Mouse (Mus musculus) embryonic facial prominence, embryonic 14.5 days (tissue): ENCODE data around the gene Gm5622. TPM values are rescaled to one million over a fixed set of nuclear protein-coding genes. Genes with fewer than 3 reads are reported as not detected.
"Not testable (repeated sequence)": the region's sequence is repeated elsewhere in the genome, so short reads cannot be mapped to it uniquely, and the experiment has no call there.

Experiments used
- ATAC-seq: fragments of 200-750 bp; cut with Nextera tagmentation; 2 replicates; pipeline ENCODE4 v1.8.0; 2017; ENCODE audit warnings: low read depth, moderate number of reproducible peaks, moderate TSS enrichment
- DNase-seq: peaks from one replicate; pipeline ENCODE4 v3.0.0-alpha.2; 2015; ENCODE audit warnings: low spot score
- H3K27ac ChIP-seq: fragments of 300-500 bp; sonication (generic); replicated peaks from 2 replicates; pipeline ENCODE4 v1.5.1; 2014; ENCODE audit warnings: low read depth, mild to moderate bottlenecking, low read length, moderate library complexity
- H3K27me3 ChIP-seq: fragments of 300-500 bp; sonication (generic); replicated peaks from 2 replicates; pipeline ENCODE4 v1.6.1; 2014; ENCODE audit warnings: low read length; ENCODE audit not compliant: control insufficient read depth, insufficient read depth
- H3K36me3 ChIP-seq: fragments of 300-500 bp; sonication (generic); 2 replicates; pipeline ENCODE4 v1.6.1; 2014; ENCODE audit warnings: low read length, mixed read lengths; ENCODE audit not compliant: control insufficient read depth, insufficient read depth
- H3K4me1 ChIP-seq: fragments of 300-500 bp; sonication (generic); 2 replicates; pipeline ENCODE4 v1.6.1; 2014; ENCODE audit warnings: antibody characterized with exemption, low read length; ENCODE audit not compliant: control insufficient read depth, insufficient read depth
- H3K4me2 ChIP-seq: fragments of 300-500 bp; sonication (generic); 2 replicates; pipeline ENCODE4 v1.6.1; 2014; ENCODE audit warnings: low read depth, mild to moderate bottlenecking, low read length, moderate library complexity, mixed read lengths
- H3K4me3 ChIP-seq: fragments of 300-500 bp; sonication (generic); 2 replicates; pipeline ENCODE4 v1.5.1; 2014; ENCODE audit warnings: low read depth, mild to moderate bottlenecking, low read length
- H3K9ac ChIP-seq: fragments of 300-500 bp; sonication (generic); 2 replicates; pipeline ENCODE4 v1.6.1; 2014; ENCODE audit warnings: low read depth, mild to moderate bottlenecking, low read length, moderate library complexity, mixed read lengths
- H3K9me3 ChIP-seq: fragments of 300-500 bp; sonication (generic); 2 replicates; pipeline ENCODE4 v1.6.1; 2016; ENCODE audit warnings: low read length; ENCODE audit not compliant: control insufficient read depth
- WGBS: fragments of 180-500 bp; shearing (Covaris S2); extraction: QIAGEN DNeasy Blood & Tissue Kit; methylation state at CpG from one replicate; pipeline ENCODE4 v1.1.7; 2014; 5-methylcytosine and 5-hydroxymethylcytosine counted together
- polyA plus RNA-seq: library from polyadenylated mRNA; unstranded; fragments of >200 nt; fragmentation: Nextera tagmentation; extraction: Ambion mirVana; gene quantifications from 2 replicates; pipeline ENCODE4 v1.2.1, GENCODE M21; 2014

Gene Gm5622
- not detected in 2 replicates for polyA plus RNA-seq

GRCm38 (mm10) chr14:51552490-51552889 is at the start of gene Gm5622:
Gm5622 (plus strand) TSS chr14:51552790.
- no peak within 1 kb of the TSS for H3K9ac ChIP-seq
- no peak within 1 kb of the TSS for H3K4me2 ChIP-seq
- no peaks in the 10 kb centered on the region for H3K27me3 ChIP-seq
- no peak within 1 kb of the TSS for H3K27ac ChIP-seq
- no peak within 1 kb of the TSS for H3K4me3 ChIP-seq
- ATAC-seq (no peak), DNase-seq (no peak)
- WGBS: 93% methylated on average over 4 of the region's 4 CpGs
- no peaks in the 10 kb centered on the region for H3K9me3 ChIP-seq
- H3K4me1 ChIP-seq: no peaks in the 10 kb centered on the region
- no peaks in the 10 kb centered on the region for H3K36me3 ChIP-seq

DNA sequence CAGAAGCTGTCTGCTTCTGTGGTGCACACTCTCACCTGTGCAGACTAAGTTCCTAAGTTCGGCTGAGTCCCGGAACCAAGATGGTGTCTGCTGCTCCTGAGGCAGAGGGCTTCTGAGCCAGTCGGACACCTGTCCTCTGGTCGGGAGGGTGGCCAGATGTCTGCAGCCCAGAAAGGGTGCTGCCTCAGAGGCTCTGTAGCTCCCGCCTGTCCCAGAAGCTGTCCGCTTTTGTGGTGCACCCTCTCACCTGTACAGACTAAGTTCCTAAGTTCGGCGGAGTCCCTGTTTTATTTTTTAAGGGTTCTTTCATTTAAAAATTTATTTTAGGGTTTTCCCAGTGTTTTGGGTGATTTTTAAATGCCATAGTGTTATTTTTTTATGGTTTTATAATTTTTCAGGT is 45.2 kb upstream of the Gm5622 start:
- Histone ChIP-seq H3K4me2 (no peak overlapping the region), H3K36me3 (no peaks in the 10 kb centered on the region), H3K27ac (no peak overlapping the region), H3K9me3 (no peaks in the 10 kb centered on the region), H3K4me1 (no peaks in the 10 kb centered on the region), H3K4me3 (no peak overlapping the region), H3K9ac (no peak overlapping the region), H3K27me3 (no peaks in the 10 kb centered on the region)
- no peak for DNase-seq
- ATAC-seq: no peak
- 96% methylated on average over 8 of the region's 8 CpGs for WGBS

- 93% methylated on average over 2 of the region's 2 CpGs for WGBS
- not testable (repeated sequence) for H3K27me3 ChIP-seq, H3K27ac ChIP-seq, H3K4me3 ChIP-seq, H3K36me3 ChIP-seq, H3K9ac ChIP-seq, ATAC-seq, H3K9me3 ChIP-seq, DNase-seq, H3K4me1 ChIP-seq, H3K4me2 ChIP-seq
These were observed 21.4 kb downstream of the Gm5622 start, which contains the start of gene Gm17175 for GRCm38 (mm10) chr14:51573963-51574362. Gm17175 (minus strand) TSS chr14:51574063.

DNA sequence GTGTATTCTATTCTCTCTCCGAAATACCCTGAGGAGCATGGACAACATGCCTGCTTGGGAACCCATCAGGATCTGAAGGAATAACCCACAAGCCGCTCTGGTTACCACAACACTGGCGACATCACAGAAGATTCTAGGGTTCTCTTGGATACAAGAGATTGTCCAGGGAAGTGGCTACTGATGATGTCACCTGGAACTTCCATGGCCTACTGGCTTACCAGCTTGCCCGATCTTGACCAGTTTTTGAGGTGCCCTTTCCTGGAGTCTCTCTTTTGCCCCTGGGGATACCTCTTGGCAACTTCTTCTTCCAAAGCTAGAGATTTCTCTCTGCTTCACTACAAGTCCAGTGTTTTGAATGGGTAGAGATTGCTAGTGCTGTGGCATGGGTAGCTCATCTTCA is 39.4 kb downstream of the Gm5622 start, which contains the start of gene Gm17174:
TSS of gene Gm17174 (minus strand) at position 101 of the 400 bp plus-strand sequence.
- H3K4me3 ChIP-seq, H3K4me2 ChIP-seq, DNase-seq, H3K9ac ChIP-seq, ATAC-seq, H3K9me3 ChIP-seq, H3K27ac ChIP-seq, H3K36me3 ChIP-seq, H3K27me3 ChIP-seq, H3K4me1 ChIP-seq: not testable (repeated sequence)
- 92% methylated on average over 4 of the region's 4 CpGs for WGBS

DNA sequence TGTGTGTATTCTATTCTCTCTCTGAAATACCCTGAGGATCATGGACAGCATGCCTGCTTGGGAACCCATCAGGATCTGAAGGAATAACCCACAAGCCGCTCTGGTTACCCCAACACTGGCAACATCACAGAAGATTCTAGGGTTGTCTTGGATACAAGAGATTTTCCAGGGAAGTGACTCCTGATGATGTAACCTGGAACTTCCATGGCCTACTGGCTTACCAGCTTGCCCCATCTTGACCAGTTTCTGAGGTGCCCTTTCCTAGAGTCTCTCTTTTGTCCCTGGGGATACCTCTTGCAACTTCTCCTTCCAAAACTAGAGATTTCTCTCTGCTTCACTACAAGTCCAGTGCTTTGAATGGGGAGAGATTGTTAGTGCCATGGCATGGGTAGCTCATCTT is 58.6 kb downstream of the Gm5622 start, which contains the start of gene Gm17078:
TSS of gene Gm17078 (minus strand) at position 101 of the 400 bp plus-strand sequence.
- Histone ChIP-seq H3K9me3 (no peaks in the 10 kb centered on the region), H3K36me3 (no peaks in the 10 kb centered on the region), H3K4me1 (no peaks in the 10 kb centered on the region), H3K4me3 (no peak within 1 kb of the TSS), H3K9ac (no peak within 1 kb of the TSS), H3K27ac (no peak within 1 kb of the TSS), H3K4me2 (no peak within 1 kb of the TSS), H3K27me3 (no peaks in the 10 kb centered on the region)
- WGBS: 91% methylated on average over 1 of the region's 1 CpGs
- no peak for ATAC-seq
- no peak for DNase-seq

DNA sequence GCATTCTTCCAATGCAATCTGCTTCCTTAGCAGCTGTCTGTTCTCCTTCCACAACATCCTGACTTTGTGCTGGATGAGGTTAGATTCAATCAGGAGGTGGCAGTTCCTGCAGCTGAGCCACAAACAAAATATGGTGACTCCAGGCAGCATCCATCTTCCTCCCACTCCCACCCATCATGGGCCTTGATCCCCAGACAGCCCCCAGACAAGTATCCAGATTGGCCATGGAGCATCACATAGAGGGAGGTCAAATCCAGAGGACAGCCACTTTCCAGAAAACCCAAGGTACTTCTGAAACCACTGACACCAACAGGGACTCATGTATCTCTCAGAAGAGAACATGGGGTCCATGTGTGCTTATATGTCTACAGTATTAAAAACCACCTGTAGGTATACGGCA is 79.8 kb downstream of the Gm5622 start:
- ATAC-seq, H3K9me3 ChIP-seq, H3K4me1 ChIP-seq, DNase-seq, H3K27me3 ChIP-seq, H3K27ac ChIP-seq, H3K4me2 ChIP-seq, H3K36me3 ChIP-seq, H3K9ac ChIP-seq, H3K4me3 ChIP-seq: not testable (repeated sequence)
- 87% methylated on average over 1 of the region's 1 CpGs for whole genome bisulfite sequencing

- ATAC-seq, H3K27ac ChIP-seq, H3K4me1 ChIP-seq, H3K9me3 ChIP-seq, H3K27me3 ChIP-seq, H3K36me3 ChIP-seq, H3K9ac ChIP-seq, H3K4me2 ChIP-seq, DNase-seq, H3K4me3 ChIP-seq: not testable (repeated sequence)
- 80% methylated on average over 1 of the region's 1 CpGs for WGBS
These were observed 83.0 kb downstream of the Gm5622 start, which contains the start of gene Gm4181 for GRCm38 (mm10) chr14:51635566-51635965. Gm4181 (minus strand) TSS chr14:51635666.

DNA sequence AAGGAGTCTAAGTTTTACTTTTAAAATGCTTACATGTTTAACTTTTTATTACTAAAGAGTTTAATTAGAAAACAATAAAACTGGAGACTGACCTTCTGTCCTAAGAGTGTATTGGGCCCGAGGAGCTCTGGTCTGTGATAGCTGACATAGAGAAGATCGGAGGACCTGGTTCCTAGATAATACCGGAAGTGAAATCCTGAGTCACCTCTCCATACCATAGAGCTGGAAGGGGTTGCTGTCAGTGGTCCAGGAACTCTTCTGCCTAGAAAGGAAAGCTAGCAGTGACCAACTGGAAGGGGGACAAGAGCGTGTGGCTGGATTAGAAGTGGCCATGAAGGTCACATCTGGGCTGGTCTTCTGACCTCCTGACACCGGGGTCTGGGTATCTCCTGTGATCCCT is 124.7 kb downstream of the Gm5622 start:
- ATAC-seq (no peak), DNase-seq (no peak)
- Histone ChIP-seq H3K4me1 (no peaks in the 10 kb centered on the region), H3K27ac (no peak overlapping the region), H3K27me3 (no peaks in the 10 kb centered on the region), H3K9ac (no peak overlapping the region), H3K4me3 (no peak overlapping the region), H3K36me3 (no peaks in the 10 kb centered on the region), H3K9me3 (no peaks in the 10 kb centered on the region), H3K4me2 (no peak overlapping the region)
- WGBS: 89% methylated on average over 5 of the region's 5 CpGs

- not testable (repeated sequence) for ATAC-seq, H3K9ac ChIP-seq, H3K4me3 ChIP-seq, H3K4me1 ChIP-seq, DNase-seq, H3K4me2 ChIP-seq, H3K27me3 ChIP-seq, H3K9me3 ChIP-seq, H3K27ac ChIP-seq, H3K36me3 ChIP-seq
- no CpG with 5 or more reads among the region's 2 CpGs for WGBS
These were observed 142.8 kb downstream of the Gm5622 start, which contains the start of gene Gm17079 for GRCm38 (mm10) chr14:51695368-51695767. Gm17079 (minus strand) TSS chr14:51695468.
